Mouse (Mus musculus) thymus, postnatal 4 days (tissue): ENCODE measurements around the gene Casp8ap2.

Experiments
- DNase-seq: peaks from one replicate; pipeline ENCODE4 v3.0.0; 2021

The Casp8ap2 gene

GRCm38 (mm10) chr4:32669825-32670224 is 54.6 kb downstream of the Casp8ap2 start:
- DNase-seq = peak; percentile 19

- no peak for DNase-seq
Observed at GRCm38 (mm10) chr4:32674025-32674424, 58.8 kb downstream of the Casp8ap2 start.

- DNase-seq = no peak
Observed at GRCm38 (mm10) chr4:32677471-32677870, 62.2 kb downstream of the Casp8ap2 start.

DNA sequence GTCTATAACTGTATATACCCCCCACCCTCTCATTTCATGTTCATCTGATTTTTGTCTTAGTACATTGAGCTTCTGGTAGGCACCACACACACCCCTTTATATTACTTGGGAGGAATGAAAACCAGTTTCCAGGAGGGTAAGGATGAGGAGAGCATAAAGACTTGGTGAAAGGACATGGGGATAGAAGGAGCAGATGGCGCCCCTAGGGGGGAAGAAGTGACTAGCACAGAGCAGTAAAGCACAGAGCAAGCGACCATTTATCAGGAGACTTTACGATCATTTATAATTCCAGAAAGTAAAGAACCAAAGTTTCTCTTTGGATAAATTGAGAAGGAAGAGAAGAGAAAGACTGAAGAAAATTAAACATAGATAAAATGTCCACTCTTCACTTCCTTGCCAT is 65.6 kb downstream of the Casp8ap2 start:
- DNase-seq = peak; percentile 22

GRCm38 (mm10) chr4:32682471-32682870 is 67.2 kb downstream of the Casp8ap2 start:
- no peak for DNase-seq

GRCm38 (mm10) chr4:32683061-32683582 is 67.9 kb downstream of the Casp8ap2 start:
- no peak for DNase-seq
